Mouse (Mus musculus) embryonic facial prominence, embryonic 11.5 days (tissue): ENCODE results near the gene Dcxr. TPM values are rescaled to one million over a fixed set of nuclear protein-coding genes. Genes with fewer than 3 reads are reported as not detected.

Experiments
- polyA plus RNA-seq: library from polyadenylated mRNA; unstranded; fragments of >200 nt; fragmentation: Nextera tagmentation; extraction: Ambion mirVana; gene quantifications from 2 replicates; pipeline ENCODE4 v1.2.1, GENCODE M21; 2014

Dcxr gene
- polyA plus RNA-seq, 1 experiment from 2014 or later = 11.7 TPM

Other genes starting within 250 kb of the Dcxr start
- 161 and 162 TPM in 2 replicates for gene Mrpl12, start 242.7 kb downstream of the Dcxr start, polyA plus RNA-seq
- gene Slc25a10, start 235.4 kb downstream of the Dcxr start, polyA plus RNA-seq = 46.9 and 53.6 TPM in 2 replicates
- gene Gcgr, start 196.6 kb downstream of the Dcxr start, polyA plus RNA-seq = 0.43 and 0.91 TPM in 2 replicates
- gene Mcrip1, start 177.6 kb downstream of the Dcxr start, polyA plus RNA-seq = 223 and 249 TPM in 2 replicates
- not detected in 2 replicates for gene Ppp1r27, start 176.1 kb downstream of the Dcxr start, polyA plus RNA-seq
- gene P4hb, start 154.0 kb downstream of the Dcxr start, polyA plus RNA-seq = 626 and 629 TPM in 2 replicates
- 511 and 567 TPM in 2 replicates for gene Arhgdia, start 145.7 kb downstream of the Dcxr start, polyA plus RNA-seq
- gene Alyref, start 128.9 kb downstream of the Dcxr start, polyA plus RNA-seq = 748 and 893 TPM in 2 replicates
- 177 and 197 TPM in 2 replicates for gene Anapc11, start 128.9 kb downstream of the Dcxr start, polyA plus RNA-seq
- not detected in 2 replicates for gene Npb, start 118.8 kb downstream of the Dcxr start, polyA plus RNA-seq
- 75.3 and 76.9 TPM in 2 replicates for gene Pcyt2, start 109.3 kb downstream of the Dcxr start, polyA plus RNA-seq
- 20.7 and 20.8 TPM in 2 replicates for gene Sirt7, start 102.0 kb downstream of the Dcxr start, polyA plus RNA-seq
- 16.7 and 18.1 TPM in 2 replicates for gene Mafg, start 93.7 kb downstream of the Dcxr start, polyA plus RNA-seq
- gene Pycr1, start 83.5 kb downstream of the Dcxr start, polyA plus RNA-seq = 26.3 and 27.1 TPM in 2 replicates
- gene Myadml2, start 79.1 kb downstream of the Dcxr start, polyA plus RNA-seq = not detected in 2 replicates
- 2.5 and 3.2 TPM in 2 replicates for gene Notum, start 66.1 kb downstream of the Dcxr start, polyA plus RNA-seq
- gene Aspscr1, start 54.3 kb downstream of the Dcxr start, polyA plus RNA-seq = 99.6 and 107 TPM in 2 replicates
- gene Cenpx, start 13.5 kb downstream of the Dcxr start, polyA plus RNA-seq = 118 and 124 TPM in 2 replicates
- gene Lrrc45, start 13.4 kb downstream of the Dcxr start, polyA plus RNA-seq = 35.0 and 35.9 TPM in 2 replicates
- 9.7 and 10.9 TPM in 2 replicates for gene Rac3, start 5.8 kb downstream of the Dcxr start, polyA plus RNA-seq
- 3.3 and 3.7 TPM in 2 replicates for gene Cbr2, start 4.8 kb upstream of the Dcxr start, polyA plus RNA-seq
- gene Hmga1b, start 35.5 kb upstream of the Dcxr start, polyA plus RNA-seq = 9.0 and 11.0 TPM in 2 replicates
- 16.2 and 21.2 TPM in 2 replicates for gene Rfng, start 56.9 kb upstream of the Dcxr start, polyA plus RNA-seq
- gene Gps1, start 57.0 kb upstream of the Dcxr start, polyA plus RNA-seq = 262 and 276 TPM in 2 replicates
- gene Dus1l, start 69.1 kb upstream of the Dcxr start, polyA plus RNA-seq = 72.4 and 72.8 TPM in 2 replicates
- gene Fasn, start 97.3 kb upstream of the Dcxr start, polyA plus RNA-seq = 56.1 and 66.1 TPM in 2 replicates
- gene Ccdc57, start 205.6 kb upstream of the Dcxr start, polyA plus RNA-seq = 4.5 and 5.3 TPM in 2 replicates
- 30.7 and 40.8 TPM in 2 replicates for gene Slc16a3, start 221.2 kb upstream of the Dcxr start, polyA plus RNA-seq